Mouse (Mus musculus): ENCODE measurements around the gene Lhx6. TPM values are rescaled to one million over a fixed set of nuclear protein-coding genes. Genes with fewer than 3 reads are reported as not detected.
A peak's percentile ranks its signal among the peaks of the same experiment; 100 is the strongest.

Gene Lhx6
- polyA plus RNA-seq, 1 experiment: not detected

- Histone ChIP-seq H3K27ac (ENCODE audit: control insufficient read depth, insufficient read depth, low read depth, low read length, poor library complexity) (no peak overlapping the region), H3K4me3 (replicated peaks; ENCODE audit: control insufficient read depth, low read depth, low read length) (no peak overlapping the region), H3K4me1 (ENCODE audit: control insufficient read depth, insufficient read depth, low read length) (no peaks in the 10 kb centered on the region)
- TF ChIP-seq POLR2A (IDR thresholded peaks at IDR 0.05; ENCODE audit: borderline replicate concordance, control insufficient read depth, low read depth, low read length) (no peak), CTCF (IDR thresholded peaks at IDR 0.05; ENCODE audit: control insufficient read depth, insufficient read depth, low read length) (no peak)
- WGBS: 78% methylated on average over 5 of the region's 5 CpGs
These were observed 43.8 kb downstream of the Lhx6 start for GRCm38 (mm10) chr2:36061409-36061808.

GRCm38 (mm10) chr2:36056248-36056647, 49.0 kb downstream of the Lhx6 start:
- 66% methylated on average over 3 of the region's 3 CpGs for WGBS
- Histone ChIP-seq H3K4me3 (replicated peaks; ENCODE audit: control insufficient read depth, low read depth, low read length) (no peak overlapping the region), H3K27ac (ENCODE audit: control insufficient read depth, insufficient read depth, low read depth, low read length, poor library complexity) (no peak overlapping the region), H3K4me1 (ENCODE audit: control insufficient read depth, insufficient read depth, low read length) (no peaks in the 10 kb centered on the region)
- TF ChIP-seq CTCF (IDR thresholded peaks at IDR 0.05; ENCODE audit: control insufficient read depth, insufficient read depth, low read length): no peak
- TF ChIP-seq POLR2A (IDR thresholded peaks at IDR 0.05; ENCODE audit: borderline replicate concordance, control insufficient read depth, low read depth, low read length): no peak

- no peak for TF ChIP-seq CTCF (IDR thresholded peaks at IDR 0.05; ENCODE audit: control insufficient read depth, insufficient read depth, low read length)
- TF ChIP-seq POLR2A (IDR thresholded peaks at IDR 0.05; ENCODE audit: borderline replicate concordance, control insufficient read depth, low read depth, low read length): no peak
- WGBS: 78% methylated on average over 3 of the region's 3 CpGs
- Histone ChIP-seq H3K27ac (ENCODE audit: control insufficient read depth, insufficient read depth, low read depth, low read length, poor library complexity) (no peak overlapping the region), H3K4me1 (ENCODE audit: control insufficient read depth, insufficient read depth, low read length) (no peaks in the 10 kb centered on the region), H3K4me3 (replicated peaks; ENCODE audit: control insufficient read depth, low read depth, low read length) (no peak overlapping the region)
These were observed 52.0 kb downstream of the Lhx6 start for GRCm38 (mm10) chr2:36053249-36053648.

GRCm38 (mm10) chr2:36049567-36049954, 55.6 kb downstream of the Lhx6 start:
- H3K4me1 ChIP-seq (ENCODE audit: control insufficient read depth, insufficient read depth, low read length): no peaks in the 10 kb centered on the region; the same call in 1 of the 2 replicates
- WGBS: 38% methylated on average over 10 of the region's 10 CpGs
- H3K27ac ChIP-seq (ENCODE audit: control insufficient read depth, insufficient read depth, low read depth, low read length, poor library complexity): no peak overlapping the region
- TF ChIP-seq POLR2A (IDR thresholded peaks at IDR 0.05; ENCODE audit: borderline replicate concordance, control insufficient read depth, low read depth, low read length) (no peak), CTCF (IDR thresholded peaks at IDR 0.05; ENCODE audit: control insufficient read depth, insufficient read depth, low read length) (no peak)
- peak overlapping the region; percentile 33 for H3K4me3 ChIP-seq (replicated peaks; ENCODE audit: control insufficient read depth, low read depth, low read length)

- Histone ChIP-seq H3K27ac (ENCODE audit: control insufficient read depth, insufficient read depth, low read depth, low read length, poor library complexity) (no peak within 1 kb of the TSS), H3K4me1 (ENCODE audit: control insufficient read depth, insufficient read depth, low read length) (no peaks in the 10 kb centered on the region; the same call in 1 of the 2 replicates), H3K4me3 (replicated peaks; ENCODE audit: control insufficient read depth, low read depth, low read length) (peak within 1 kb of the TSS; percentile 94)
- TF ChIP-seq POLR2A (IDR thresholded peaks at IDR 0.05; ENCODE audit: borderline replicate concordance, control insufficient read depth, low read depth, low read length) (peak; percentile 92; the same call in 1 of the 2 replicates), CTCF (IDR thresholded peaks at IDR 0.05; ENCODE audit: control insufficient read depth, insufficient read depth, low read length) (no peak)
- under 1% methylated on average over 44 of the region's 44 CpGs for WGBS
These were observed 56.3 kb downstream of the Lhx6 start, which contains the start of the genes Ndufa8 and Morn5 for GRCm38 (mm10) chr2:36048748-36049566. Gene Ndufa8 (minus strand): TSS chr2:36049406. Gene Morn5 (plus strand): TSS chr2:36049458.

- H3K4me3 ChIP-seq (replicated peaks; ENCODE audit: control insufficient read depth, low read depth, low read length): peak overlapping the region; percentile 27
- WGBS: 41% methylated on average over 8 of the region's 8 CpGs
- no peak overlapping the region for H3K27ac ChIP-seq (ENCODE audit: control insufficient read depth, insufficient read depth, low read depth, low read length, poor library complexity)
- H3K4me1 ChIP-seq (ENCODE audit: control insufficient read depth, insufficient read depth, low read length): no peaks in the 10 kb centered on the region; the same call in 1 of the 2 replicates
- TF ChIP-seq CTCF (IDR thresholded peaks at IDR 0.05; ENCODE audit: control insufficient read depth, insufficient read depth, low read length) (no peak), POLR2A (IDR thresholded peaks at IDR 0.05; ENCODE audit: borderline replicate concordance, control insufficient read depth, low read depth, low read length) (no peak)
These were observed 57.0 kb downstream of the Lhx6 start for GRCm38 (mm10) chr2:36048164-36048563.

- no peak for TF ChIP-seq POLR2A (IDR thresholded peaks at IDR 0.05; ENCODE audit: borderline replicate concordance, control insufficient read depth, low read depth, low read length)
- no peak for TF ChIP-seq CTCF (IDR thresholded peaks at IDR 0.05; ENCODE audit: control insufficient read depth, insufficient read depth, low read length)
- no peaks in the 10 kb centered on the region for H3K4me1 ChIP-seq (ENCODE audit: control insufficient read depth, insufficient read depth, low read length)
- no peak overlapping the region for H3K4me3 ChIP-seq (replicated peaks; ENCODE audit: control insufficient read depth, low read depth, low read length)
- 21% methylated on average over 1 of the region's 1 CpGs for WGBS
- no peak overlapping the region for H3K27ac ChIP-seq (ENCODE audit: control insufficient read depth, insufficient read depth, low read depth, low read length, poor library complexity)
These were observed 64.3 kb downstream of the Lhx6 start for GRCm38 (mm10) chr2:36040872-36041271.

GRCm38 (mm10) chr2:36039297-36039985, 65.8 kb downstream of the Lhx6 start:
- TF ChIP-seq POLR2A (IDR thresholded peaks at IDR 0.05; ENCODE audit: borderline replicate concordance, control insufficient read depth, low read depth, low read length): no peak
- TF ChIP-seq CTCF (IDR thresholded peaks at IDR 0.05; ENCODE audit: control insufficient read depth, insufficient read depth, low read length): no peak
- 83% methylated on average over 7 of the region's 7 CpGs for WGBS
- H3K27ac ChIP-seq (ENCODE audit: control insufficient read depth, insufficient read depth, low read depth, low read length, poor library complexity): no peak overlapping the region
- H3K4me1 ChIP-seq (ENCODE audit: control insufficient read depth, insufficient read depth, low read length): no peaks in the 10 kb centered on the region
- no peak overlapping the region for H3K4me3 ChIP-seq (replicated peaks; ENCODE audit: control insufficient read depth, low read depth, low read length)

Data from bone marrow, adult 2 months (tissue).